17 mouse cellular contexts compared by ENCODE assay signal in the genomic region with DNA sequence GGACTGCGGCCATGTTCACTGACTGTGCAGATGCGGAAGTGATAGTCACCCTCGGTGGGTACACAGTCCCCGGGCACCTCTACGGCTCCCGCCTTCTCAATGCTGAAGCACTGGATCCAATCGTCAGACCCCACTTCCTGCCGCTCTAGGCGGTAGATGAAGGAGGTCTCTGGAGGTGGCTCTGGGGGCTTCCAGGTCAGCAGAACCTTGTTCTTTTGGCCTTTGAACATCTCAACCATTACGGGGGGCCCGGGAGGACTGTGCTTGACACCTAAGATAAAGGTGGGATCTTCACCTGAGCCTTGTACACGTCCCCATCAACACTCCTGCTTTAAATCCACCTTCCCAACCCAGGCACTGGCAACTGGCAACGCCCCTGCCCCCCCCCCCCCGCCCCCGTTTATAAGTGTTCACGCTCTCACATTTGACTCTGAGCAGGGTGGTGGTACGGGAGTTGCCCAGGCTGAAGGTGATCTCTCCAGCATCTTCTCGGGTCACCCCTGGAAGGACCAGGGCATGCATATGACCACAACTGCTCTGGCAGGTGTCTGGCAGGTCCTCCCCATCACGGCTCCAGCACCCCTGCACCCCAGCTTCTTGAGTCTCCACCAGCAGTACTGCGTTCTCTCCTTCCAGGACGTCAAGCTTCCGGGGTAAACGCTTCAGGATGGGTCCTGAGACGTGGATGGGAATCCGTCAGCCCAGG. TPM values are rescaled to one million over a fixed set of nuclear protein-coding genes. Genes with fewer than 3 reads are reported as not detected.
DNase-seq lines count a peak whose midpoint lies in the region; ATAC-seq and TF ChIP-seq lines count a peak whose summit lies in the region.
"Had no signal": no experiment of that assay in that cellular context is flagged by ENCODE, and none has a peak within 500 bp of the region (broad histone marks: within the 10 kb centered on the region; RNA-seq: fewer than 3 reads in every experiment).

No protein-coding gene starts in this region.

- peak overlapping the region; percentile 100 for H3K9ac ChIP-seq in heart, embryonic 14.5 days (ENCODE audit: low read length)
- no peak overlapping the region for H3K9ac ChIP-seq in lung, embryonic 15.5 days
- no peak overlapping the region for H3K9ac ChIP-seq in embryonic facial prominence, embryonic 15.5 days
- no peak overlapping the region for H3K9ac ChIP-seq in stomach, embryonic 15.5 days
- H3K9ac ChIP-seq: forebrain, embryonic 15.5 days; liver, embryonic 14.5 days had no signal

- no peak for TF ChIP-seq CTCF in lung, adult 2 months (IDR thresholded peaks at IDR 0.05; ENCODE audit: insufficient read depth, low read length)

- H3K4me1 ChIP-seq in heart, embryonic 14.5 days (ENCODE audit: control insufficient read depth in 2 of 2, insufficient read depth in 2 of 2, low read length in 2 of 2), result peaks cover 24 to 34% of the 10 kb centered on the region in 2 experiments
- peaks cover 31% of the 10 kb centered on the region for H3K4me1 ChIP-seq in lung, embryonic 15.5 days
- H3K4me1 ChIP-seq in lung, adult 2 months (ENCODE audit: control insufficient read depth, insufficient read depth, low read length), result no peaks in the 10 kb centered on the region
- peaks cover 39% of the 10 kb centered on the region for H3K4me1 ChIP-seq in embryonic facial prominence, embryonic 15.5 days
- peaks cover 34% of the 10 kb centered on the region for H3K4me1 ChIP-seq in stomach, embryonic 15.5 days

- WGBS in heart, embryonic 14.5 days, result 75% methylated on average over 25 of the region's 25 CpGs
- 85% methylated on average over 25 of the region's 25 CpGs for WGBS in lung, embryonic 15.5 days
- 87% methylated on average over 25 of the region's 25 CpGs for WGBS in lung, adult 2 months
- 87% methylated on average over 25 of the region's 25 CpGs for WGBS in embryonic facial prominence, embryonic 15.5 days
- 85% methylated on average over 25 of the region's 25 CpGs for WGBS in stomach, embryonic 15.5 days

- H3K27ac ChIP-seq in heart, embryonic 14.5 days (replicated peaks in 1 of 2; ENCODE audit: control insufficient read depth in 1 of 2, insufficient read depth in 1 of 2, low read depth in 2 of 2, low read length in 2 of 2), result no peak overlapping the region
- no peak overlapping the region for H3K27ac ChIP-seq in lung, embryonic 15.5 days
- no peak overlapping the region for H3K27ac ChIP-seq in embryonic facial prominence, embryonic 15.5 days (replicated peaks)
- H3K27ac ChIP-seq in stomach, embryonic 15.5 days, result no peak overlapping the region
- H3K27ac ChIP-seq: forebrain, embryonic 15.5 days; liver, embryonic 14.5 days; macrophage had no signal

- peak overlapping the region; percentile 32 to 93; a peak in 3 of 4 replicates for H3K4me3 ChIP-seq in heart, embryonic 14.5 days (ENCODE audit: control insufficient read depth in 1 of 2, insufficient read depth in 1 of 2, low read depth in 1 of 2, low read length in 2 of 2)
- H3K4me3 ChIP-seq in lung, embryonic 15.5 days, result no peak overlapping the region
- no peak overlapping the region for H3K4me3 ChIP-seq in lung, adult 2 months (replicated peaks; ENCODE audit: extremely low read depth, low read depth, low read length)
- H3K4me3 ChIP-seq in embryonic facial prominence, embryonic 15.5 days (replicated peaks), result peak overlapping the region; percentile 73; the same call in 1 of the 2 replicates
- peak overlapping the region; percentile 12; the same call in 1 of the 2 replicates for H3K4me3 ChIP-seq in stomach, embryonic 15.5 days (replicated peaks)
- H3K4me3 ChIP-seq: forebrain, embryonic 15.5 days had no signal

- peaks cover 58% of the 10 kb centered on the region for H3K36me3 ChIP-seq in heart, embryonic 14.5 days (ENCODE audit: control insufficient read depth, insufficient read depth, low read length)
- peaks cover 56% of the 10 kb centered on the region for H3K36me3 ChIP-seq in lung, embryonic 15.5 days
- H3K36me3 ChIP-seq in embryonic facial prominence, embryonic 15.5 days, result peaks cover 55% of the 10 kb centered on the region
- peaks cover 40% of the 10 kb centered on the region for H3K36me3 ChIP-seq in stomach, embryonic 15.5 days

- no peak for ATAC-seq in heart, embryonic 14.5 days (ENCODE audit: insufficient number of reproducible peaks, insufficient read depth, low FRiP score, low read depth)
- ATAC-seq in lung, embryonic 15.5 days (ENCODE audit: borderline replicate concordance, extremely low read depth, low FRiP score, low TSS enrichment), result no peak
- ATAC-seq in embryonic facial prominence, embryonic 15.5 days (ENCODE audit: insufficient number of reproducible peaks, low FRiP score, low TSS enrichment, low read depth), result no peak
- ATAC-seq in stomach, embryonic 15.5 days (ENCODE audit: insufficient read depth, low FRiP score, low read depth), result no peak
- ATAC-seq: CD4-positive, CD25-positive, alpha-beta regulatory T cell, adult 4 months; forebrain, embryonic 15.5 days; Patski had no signal

- H3K27me3 ChIP-seq in heart, embryonic 14.5 days (ENCODE audit: control insufficient read depth, insufficient read depth, low read length), result no peaks in the 10 kb centered on the region
- no peaks in the 10 kb centered on the region for H3K27me3 ChIP-seq in lung, embryonic 15.5 days
- H3K27me3 ChIP-seq in embryonic facial prominence, embryonic 15.5 days, result no peaks in the 10 kb centered on the region
- H3K27me3 ChIP-seq in stomach, embryonic 15.5 days (replicated peaks), result no peaks in the 10 kb centered on the region
- H3K27me3 ChIP-seq: forebrain, embryonic 15.5 days had no signal

- peak overlapping the region; percentile 84 for H3K4me2 ChIP-seq in heart, embryonic 14.5 days (ENCODE audit: low read length)
- H3K4me2 ChIP-seq in lung, embryonic 15.5 days, result peak overlapping the region; percentile 79
- peak overlapping the region; percentile 79; the same call in 1 of the 2 replicates for H3K4me2 ChIP-seq in embryonic facial prominence, embryonic 15.5 days (replicated peaks)
- 0 out of 2 replicates have a peak overlapping the region, but pooled peaks have one; percentile 3 for H3K4me2 ChIP-seq in stomach, embryonic 15.5 days
- H3K4me2 ChIP-seq: forebrain, embryonic 15.5 days had no signal

- no peak for TF ChIP-seq POLR2A in lung, adult 2 months (IDR thresholded peaks at IDR 0.05; ENCODE audit: borderline replicate concordance, extremely low read depth, low read depth, low read length)

- DNase-seq in heart, adult 9 months (ENCODE audit: low spot score in 2 of 2), result no peak
- no peak for DNase-seq in lung, adult 2 months
- no peak for DNase-seq in right cerebral cortex, postnatal 36 days (ENCODE audit: low spot score in 2 of 2)
- DNase-seq: cerebellum, adult 8-10 months; gastrocnemius, postnatal 14 days; kidney, adult 11 months; right cerebral cortex, postnatal 4 days; thymus, postnatal 4 days had no signal

- H3K9me3 ChIP-seq in heart, embryonic 14.5 days (ENCODE audit: control insufficient read depth, low read length), result no peaks in the 10 kb centered on the region
- no peaks in the 10 kb centered on the region for H3K9me3 ChIP-seq in lung, embryonic 15.5 days
- H3K9me3 ChIP-seq in embryonic facial prominence, embryonic 15.5 days (replicated peaks), result no peaks in the 10 kb centered on the region
- no peaks in the 10 kb centered on the region for H3K9me3 ChIP-seq in stomach, embryonic 15.5 days
- H3K9me3 ChIP-seq: forebrain, embryonic 15.5 days had no signal

RNA-seq across cellular contexts. Expression of a gene that starts 3.2 kb away (rescaled TPM):
- 109 and 124 TPM in 2 replicates for polyA plus RNA-seq in heart, embryonic 14.5 days (2014; fragmentation: Nextera tagmentation; extraction: Ambion mirVana)
- 74.0 and 77.9 TPM in 2 replicates for polyA plus RNA-seq in lung, embryonic 15.5 days (2015; fragmentation: Nextera tagmentation; extraction: Ambion mirVana)
- polyA plus RNA-seq in lung, adult 2 months (2012; rRNA removed), result 20.7 and 26.1 TPM in 2 replicates
- 104 and 108 TPM in 2 replicates for polyA plus RNA-seq in embryonic facial prominence, embryonic 15.5 days (2015; fragmentation: Nextera tagmentation; extraction: Ambion mirVana)
- 75.1 and 84.0 TPM in 2 replicates for polyA plus RNA-seq in stomach, embryonic 15.5 days (2015; fragmentation: Nextera tagmentation; extraction: Ambion mirVana)
- polyA plus RNA-seq: CD4-positive, CD25-positive, alpha-beta regulatory T cell, adult 4 months; macrophage had no signal

RNA-seq across cellular contexts. Expression of a gene that starts 3.8 kb away (rescaled TPM):
- 2.6 and 3.9 TPM in 2 replicates for polyA plus RNA-seq in heart, embryonic 14.5 days (2014; fragmentation: Nextera tagmentation; extraction: Ambion mirVana)
- 3.6 and 4.6 TPM in 2 replicates for polyA plus RNA-seq in lung, embryonic 15.5 days (2015; fragmentation: Nextera tagmentation; extraction: Ambion mirVana)
- polyA plus RNA-seq in lung, adult 2 months (2012; rRNA removed), result 13.6 and 14.3 TPM in 2 replicates
- polyA plus RNA-seq in embryonic facial prominence, embryonic 15.5 days (2015; fragmentation: Nextera tagmentation; extraction: Ambion mirVana), result 14.7 and 15.7 TPM in 2 replicates
- polyA plus RNA-seq in stomach, embryonic 15.5 days (2015; fragmentation: Nextera tagmentation; extraction: Ambion mirVana), result 8.0 and 9.6 TPM in 2 replicates
- polyA plus RNA-seq: CD4-positive, CD25-positive, alpha-beta regulatory T cell, adult 4 months; macrophage had no signal

RNA-seq across cellular contexts. Expression of a gene that starts 18.2 kb away (rescaled TPM):
- polyA plus RNA-seq in heart, embryonic 14.5 days (2014; fragmentation: Nextera tagmentation; extraction: Ambion mirVana), result 11.3 and 11.8 TPM in 2 replicates
- polyA plus RNA-seq in lung, embryonic 15.5 days (2015; fragmentation: Nextera tagmentation; extraction: Ambion mirVana), result 20.7 and 20.8 TPM in 2 replicates
- 44.1 and 50.6 TPM in 2 replicates for polyA plus RNA-seq in lung, adult 2 months (2012; rRNA removed)
- polyA plus RNA-seq in embryonic facial prominence, embryonic 15.5 days (2015; fragmentation: Nextera tagmentation; extraction: Ambion mirVana), result 19.7 and 21.1 TPM in 2 replicates
- 16.1 and 18.1 TPM in 2 replicates for polyA plus RNA-seq in stomach, embryonic 15.5 days (2015; fragmentation: Nextera tagmentation; extraction: Ambion mirVana)

RNA-seq across cellular contexts. Expression of a gene that starts 23.8 kb away (rescaled TPM):
- 0.20 and 0.38 TPM in 2 replicates for polyA plus RNA-seq in heart, embryonic 14.5 days (2014; fragmentation: Nextera tagmentation; extraction: Ambion mirVana)
- polyA plus RNA-seq in lung, embryonic 15.5 days (2015; fragmentation: Nextera tagmentation; extraction: Ambion mirVana), result 0.65 and 0.82 TPM in 2 replicates
- polyA plus RNA-seq in lung, adult 2 months (2012; rRNA removed), result 5.2 and 7.4 TPM in 2 replicates
- polyA plus RNA-seq in embryonic facial prominence, embryonic 15.5 days (2015; fragmentation: Nextera tagmentation; extraction: Ambion mirVana), result 1.3 and 1.4 TPM in 2 replicates
- 2.3 and 2.7 TPM in 2 replicates for polyA plus RNA-seq in stomach, embryonic 15.5 days (2015; fragmentation: Nextera tagmentation; extraction: Ambion mirVana)
- polyA plus RNA-seq: CD4-positive, CD25-positive, alpha-beta regulatory T cell, adult 4 months; macrophage had no signal

RNA-seq across cellular contexts. Expression of a gene that starts 24.0 kb away (rescaled TPM):
- polyA plus RNA-seq in heart, embryonic 14.5 days (2014; fragmentation: Nextera tagmentation; extraction: Ambion mirVana), result 23.5 and 27.0 TPM in 2 replicates
- polyA plus RNA-seq in lung, embryonic 15.5 days (2015; fragmentation: Nextera tagmentation; extraction: Ambion mirVana), result 29.5 and 31.1 TPM in 2 replicates
- polyA plus RNA-seq in lung, adult 2 months (2012; rRNA removed), result 89.7 and 127 TPM in 2 replicates
- 51.3 and 54.5 TPM in 2 replicates for polyA plus RNA-seq in embryonic facial prominence, embryonic 15.5 days (2015; fragmentation: Nextera tagmentation; extraction: Ambion mirVana)
- polyA plus RNA-seq in stomach, embryonic 15.5 days (2015; fragmentation: Nextera tagmentation; extraction: Ambion mirVana), result 40.9 and 41.9 TPM in 2 replicates

Comparison
In these comparisons a context has a peak if more than half of its experiments do, and no peak if none do; other contexts are left out.
1. H3K4me2 ChIP-seq: peak in every context shown above with its lines; median percentile 84 in heart, embryonic 14.5 days; 79 in lung, embryonic 15.5 days; 79 in embryonic facial prominence, embryonic 15.5 days; 3 in stomach, embryonic 15.5 days.
2. H3K4me3 ChIP-seq: peak in heart, embryonic 14.5 days (2 of 2), embryonic facial prominence, embryonic 15.5 days (single experiment) and stomach, embryonic 15.5 days (single experiment); none in lung, embryonic 15.5 days (single experiment) and lung, adult 2 months (single experiment).